Mouse (Mus musculus) kidney, postnatal 10 days (tissue): ENCODE results near the gene Kank3.
A peak's percentile ranks its signal among the peaks of the same experiment; 100 is the strongest.

Source experiments
- DNase-seq: peaks from one replicate; pipeline ENCODE4 v3.0.0; 2021; ENCODE audit warnings: mixed read lengths

The Kank3 gene

GRCm38 (mm10) chr17:33810334-33811141 lies at the start of gene Kank3:
Gene Kank3, plus strand, starts transcription at chr17:33810519.
- DNase-seq = peak; percentile 96

DNA sequence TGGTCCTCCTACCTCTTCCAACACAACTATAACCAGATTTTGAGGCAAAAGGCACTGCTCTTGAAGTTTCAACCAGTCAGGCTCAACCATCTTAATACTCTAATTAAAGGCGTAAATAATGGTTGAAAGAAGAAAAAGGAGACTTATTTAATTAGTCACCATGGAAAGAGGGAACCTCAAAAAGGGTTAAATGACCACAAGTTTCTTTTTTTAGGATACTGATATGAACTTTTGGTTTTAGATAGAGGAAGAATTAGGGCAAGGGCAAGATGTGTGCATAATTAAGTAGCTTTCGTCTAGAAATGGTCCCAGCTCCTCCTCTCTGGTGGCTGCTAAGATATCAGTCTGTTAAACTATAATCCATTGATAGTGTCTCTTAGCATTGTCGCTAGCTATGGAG lies 43.9 kb upstream of the Kank3 start:
- DNase-seq = no peak

DNA sequence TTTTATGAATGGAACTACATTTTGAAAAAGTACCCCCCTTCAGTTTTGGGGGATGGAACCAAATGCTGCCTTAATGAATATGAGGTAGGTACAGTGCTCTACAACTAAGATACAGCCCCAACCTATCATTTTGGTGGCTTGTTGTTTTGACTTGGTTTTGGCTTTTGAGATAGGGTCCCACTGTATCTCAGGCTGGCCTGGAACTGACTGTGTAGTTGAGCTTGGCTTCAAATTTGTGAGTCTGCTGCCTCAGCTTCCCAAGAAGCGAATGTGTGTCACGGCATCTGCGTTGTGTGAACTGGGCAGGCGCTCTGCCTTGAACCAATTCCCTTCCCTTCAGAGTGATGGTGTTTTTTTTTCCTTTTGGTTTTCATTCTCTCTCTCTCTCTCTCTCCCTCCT lies 38.7 kb upstream of the Kank3 start:
- no peak for DNase-seq

DNA sequence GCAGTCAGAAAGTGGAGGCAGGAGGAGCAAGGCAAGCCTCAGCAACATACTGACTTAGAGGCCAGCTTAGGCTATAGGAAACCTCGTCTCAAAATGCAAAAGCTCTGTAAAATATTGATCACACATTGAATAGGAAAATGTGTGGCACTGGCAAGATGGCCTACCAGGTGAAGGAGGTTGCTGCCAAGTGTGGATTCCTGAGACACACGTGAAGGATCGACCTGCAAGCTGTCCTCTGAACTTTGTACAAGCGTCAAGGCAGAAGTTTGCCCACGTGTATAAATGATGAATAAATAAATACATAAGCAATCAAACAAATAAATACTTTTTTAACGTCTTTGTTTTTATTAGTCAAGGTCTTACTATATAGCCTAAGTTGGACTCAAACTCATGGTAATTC lies 36.9 kb upstream of the Kank3 start:
- DNase-seq = no peak

GRCm38 (mm10) chr17:33773871-33774572 lies 36.3 kb upstream of the Kank3 start:
- no peak for DNase-seq

- DNase-seq = no peak
Observed at GRCm38 (mm10) chr17:33774573-33775155, 35.7 kb upstream of the Kank3 start.

GRCm38 (mm10) chr17:33775287-33775686 lies 35.0 kb upstream of the Kank3 start:
- DNase-seq = no peak

- DNase-seq = peak; percentile 98
Observed at GRCm38 (mm10) chr17:33779271-33779966, 30.9 kb upstream of the Kank3 start.

- no peak for DNase-seq
Observed at GRCm38 (mm10) chr17:33779967-33780295, 30.4 kb upstream of the Kank3 start.

- DNase-seq = peak; percentile 55
Observed at GRCm38 (mm10) chr17:33780431-33780830, 29.9 kb upstream of the Kank3 start.

- DNase-seq = peak; percentile 84
Observed at GRCm38 (mm10) chr17:33781124-33781977, 29.0 kb upstream of the Kank3 start, which contains the start of gene Angptl4. Gene Angptl4, minus strand, starts transcription at chr17:33781830.

DNA sequence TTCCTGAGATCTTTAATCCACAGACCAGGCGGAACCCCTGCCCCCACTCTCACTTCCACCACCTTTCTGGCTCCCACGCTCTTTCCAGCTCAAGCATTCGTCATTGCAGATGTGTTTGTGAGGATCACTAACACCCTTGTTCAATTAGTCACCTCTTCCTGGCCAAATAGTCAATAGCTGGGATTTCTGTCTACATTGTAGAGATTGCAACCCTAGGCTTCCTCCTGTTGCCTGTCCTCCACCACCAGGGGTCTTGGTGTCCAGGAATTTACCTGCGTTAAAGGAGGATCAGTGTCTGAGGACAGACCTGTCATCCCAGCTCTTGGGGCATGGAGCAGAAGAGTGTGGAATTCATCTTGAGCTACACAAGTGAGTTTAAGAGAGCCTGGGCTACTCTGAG lies 28.3 kb upstream of the Kank3 start:
- no peak for DNase-seq

GRCm38 (mm10) chr17:33783408-33783807 lies 26.9 kb upstream of the Kank3 start:
- DNase-seq = peak; percentile 94

GRCm38 (mm10) chr17:33784939-33785338 lies 25.4 kb upstream of the Kank3 start:
- DNase-seq = no peak

DNA sequence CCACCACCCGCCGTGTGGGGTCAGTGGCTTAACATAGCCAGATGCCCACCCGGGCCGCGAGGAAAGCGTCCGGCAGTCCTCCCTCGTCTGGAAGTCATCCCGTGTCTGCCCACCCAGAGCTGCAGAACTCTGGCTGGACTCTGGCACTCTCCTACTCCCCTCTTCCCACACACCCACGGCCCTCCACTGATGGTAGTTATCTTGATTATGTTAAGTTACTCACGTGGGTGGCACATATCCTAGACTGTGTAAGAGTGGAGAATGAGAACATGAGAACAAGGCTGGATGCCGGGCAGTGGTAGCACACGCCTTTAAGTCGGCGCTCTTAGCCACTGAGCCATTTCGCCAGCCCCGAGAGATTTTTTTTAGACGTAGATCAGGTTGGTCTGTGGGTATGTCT lies 23.9 kb upstream of the Kank3 start:
- DNase-seq = no peak

GRCm38 (mm10) chr17:33788732-33789131 lies 21.6 kb upstream of the Kank3 start:
- no peak for DNase-seq

DNA sequence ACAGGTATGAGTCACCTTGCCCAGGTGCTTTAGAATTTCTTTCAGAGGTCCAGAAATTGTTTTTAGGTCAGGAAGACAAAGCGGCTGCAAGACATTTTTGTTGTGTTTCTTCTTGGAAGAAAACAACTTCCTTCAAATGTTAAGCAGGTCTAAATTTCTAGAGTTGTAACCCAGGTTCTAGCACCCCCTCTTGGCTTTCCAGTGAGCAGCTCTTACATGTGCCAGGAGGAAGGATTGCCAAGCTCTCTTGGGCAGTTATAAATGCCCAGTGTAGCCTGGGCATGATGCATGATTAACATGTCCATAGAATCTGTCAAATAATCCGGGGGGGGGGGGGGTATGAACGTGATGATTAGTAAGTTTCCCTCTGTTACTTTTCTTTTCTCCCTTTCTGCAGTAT lies 12.0 kb upstream of the Kank3 start:
- DNase-seq = peak; percentile 58

DNA sequence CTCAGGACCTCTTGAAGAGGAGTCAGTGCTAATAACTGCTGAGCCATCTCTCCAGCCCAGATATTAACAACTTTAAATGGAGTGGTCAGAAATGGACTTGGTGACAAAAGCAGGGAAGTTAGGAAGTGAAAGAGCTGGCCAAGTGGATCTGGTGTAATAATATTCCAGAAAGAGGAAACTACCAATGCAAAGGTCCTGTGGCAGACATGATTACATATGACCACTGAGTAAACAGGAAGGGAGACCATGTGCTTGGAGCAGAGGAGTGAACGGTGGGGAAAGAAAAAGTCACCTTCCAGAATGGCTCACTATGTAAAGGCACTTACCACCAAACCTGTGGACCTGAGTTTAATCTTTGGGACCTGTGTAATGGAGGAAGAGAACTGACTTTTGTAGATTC lies 11.0 kb upstream of the Kank3 start:
- no peak for DNase-seq

DNA sequence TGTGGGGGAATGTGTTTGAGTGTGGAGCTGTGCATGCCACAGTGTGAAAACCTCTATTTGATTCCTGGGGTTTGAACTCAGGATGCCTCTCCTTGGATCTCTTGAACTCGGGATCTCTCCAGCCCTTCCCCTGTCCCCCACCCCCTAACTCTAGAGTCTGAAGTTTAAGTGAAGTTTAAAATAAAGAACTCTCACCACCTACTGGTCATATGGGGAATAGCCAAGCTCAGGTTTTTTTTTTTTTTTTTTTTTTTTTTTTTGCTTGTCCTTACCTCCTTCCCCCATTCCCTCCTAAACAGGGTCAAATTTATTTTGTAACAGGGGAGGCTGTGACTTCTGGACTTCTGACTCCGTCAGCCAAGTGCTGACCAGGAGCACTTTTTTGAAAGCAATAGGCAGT lies 8.1 kb upstream of the Kank3 start:
- DNase-seq = no peak

DNA sequence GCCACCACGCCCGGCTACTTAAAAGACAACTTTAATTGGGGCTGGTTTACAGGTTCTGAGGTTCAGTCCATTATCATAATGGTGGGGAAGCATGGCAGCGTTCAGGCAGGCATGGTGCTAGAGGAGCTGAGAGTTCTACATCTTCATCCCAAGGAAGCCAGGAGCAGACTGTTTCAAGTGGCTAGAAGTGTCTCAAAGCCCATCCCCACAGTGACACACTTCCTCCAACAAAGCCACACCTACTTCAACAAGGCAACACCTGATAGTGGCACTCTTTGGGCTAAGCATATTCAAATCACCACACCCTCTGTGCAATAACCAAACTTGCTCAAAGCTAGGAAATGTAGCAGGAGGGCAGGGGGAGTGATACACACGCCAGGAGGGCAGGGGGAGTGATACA lies 6.1 kb upstream of the Kank3 start:
- DNase-seq = no peak

DNA sequence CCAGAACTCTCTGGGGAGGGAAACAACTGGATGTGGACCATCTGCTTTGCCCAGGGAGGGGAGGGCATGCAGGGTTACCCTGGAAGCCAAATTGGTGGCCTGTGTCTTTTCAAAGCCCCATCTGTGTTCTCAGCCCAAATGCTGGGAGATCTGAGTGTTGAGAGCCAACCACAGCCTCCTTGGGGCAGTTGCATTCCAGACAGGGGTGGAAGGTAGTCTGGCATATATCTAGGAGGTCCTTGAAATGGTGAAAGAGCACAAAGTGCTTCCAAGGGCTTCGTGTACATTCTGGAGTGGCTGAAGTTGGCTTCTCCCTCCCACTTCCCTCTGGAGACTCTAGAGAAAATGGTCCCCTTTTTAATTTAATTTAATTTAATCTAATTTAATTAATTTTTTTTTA lies 5.6 kb upstream of the Kank3 start:
- no peak for DNase-seq

- DNase-seq = no peak
Observed at GRCm38 (mm10) chr17:33807181-33807888, 3.0 kb upstream of the Kank3 start.
